Mouse (Mus musculus) fibroblast of lung, adult 2 months (primary cell): ENCODE results near the gene Tec.

Experiments
- DNase-seq: peaks from one replicate; pipeline ENCODE4 v3.0.0-alpha.2; 2011; ENCODE audit warnings: low read depth

Tec gene

GRCm38 (mm10) chr5:72868091-72868875 lies at the start of gene Tec:
Gene Tec, minus strand, starts transcription at chr5:72868483.
- DNase-seq, result peak; percentile 36

GRCm38 (mm10) chr5:72916851-72917250 lies 48.6 kb upstream of the Tec start:
- DNase-seq, result no peak

GRCm38 (mm10) chr5:72916048-72916447 lies 47.8 kb upstream of the Tec start:
- no peak for DNase-seq

GRCm38 (mm10) chr5:72914633-72915561 lies 46.6 kb upstream of the Tec start:
- DNase-seq, result no peak

- DNase-seq, result peak; percentile 83
Measured at GRCm38 (mm10) chr5:72913648-72914557, 45.6 kb upstream of the Tec start, which contains the start of gene Slain2. Gene Slain2, plus strand, starts transcription at chr5:72914304.

- no peak for DNase-seq
Measured at GRCm38 (mm10) chr5:72911284-72911683, 43.0 kb upstream of the Tec start.

- DNase-seq, result no peak
Measured at GRCm38 (mm10) chr5:72910373-72910772, 42.1 kb upstream of the Tec start.

- DNase-seq, result no peak
Measured at GRCm38 (mm10) chr5:72909363-72909762, 41.1 kb upstream of the Tec start.

- DNase-seq, result no peak
Measured at GRCm38 (mm10) chr5:72908324-72908936, 40.1 kb upstream of the Tec start.

- DNase-seq, result peak; percentile 53
Measured at GRCm38 (mm10) chr5:72907402-72907801, 39.1 kb upstream of the Tec start.

GRCm38 (mm10) chr5:72904903-72905790 lies 36.9 kb upstream of the Tec start:
- DNase-seq, result peak; percentile 88

GRCm38 (mm10) chr5:72902876-72903516 lies 34.7 kb upstream of the Tec start:
- DNase-seq, result no peak

GRCm38 (mm10) chr5:72902312-72902711 lies 34.0 kb upstream of the Tec start:
- no peak for DNase-seq

- DNase-seq, result no peak
Measured at GRCm38 (mm10) chr5:72901866-72902265, 33.6 kb upstream of the Tec start.

- no peak for DNase-seq
Measured at GRCm38 (mm10) chr5:72899255-72899654, 31.0 kb upstream of the Tec start.

GRCm38 (mm10) chr5:72897998-72898397 lies 29.7 kb upstream of the Tec start:
- DNase-seq, result no peak

GRCm38 (mm10) chr5:72896478-72897279 lies 28.4 kb upstream of the Tec start:
- DNase-seq, result no peak

- DNase-seq, result no peak
Measured at GRCm38 (mm10) chr5:72895261-72895660, 27.0 kb upstream of the Tec start.

GRCm38 (mm10) chr5:72893987-72894386 lies 25.7 kb upstream of the Tec start:
- no peak for DNase-seq
